Mouse (Mus musculus): ENCODE data around the gene Fcgrt.
"Not testable (repeated sequence)": the region's sequence is repeated elsewhere in the genome, so short reads cannot be mapped to it uniquely, and the experiment has no call there.

Fcgrt gene

GRCm38 (mm10) chr7:45129776-45130512 is 26.3 kb upstream of the Fcgrt start:
- DNase-seq (ENCODE audit: low spot score in 2 of 2) = no peak

GRCm38 (mm10) chr7:45129318-45129717 is 25.7 kb upstream of the Fcgrt start:
- DNase-seq (ENCODE audit: low spot score in 2 of 2) = no peak

- peak; percentile 99 for DNase-seq (ENCODE audit: low spot score in 2 of 2)
These were observed 25.1 kb upstream of the Fcgrt start, which contains the start of gene Rpl13a for GRCm38 (mm10) chr7:45128624-45129246. Rpl13a (minus strand) TSS chr7:45128761.

- DNase-seq (ENCODE audit: low spot score in 2 of 2) = no peak
These were observed 24.1 kb upstream of the Fcgrt start for GRCm38 (mm10) chr7:45127700-45128224.

GRCm38 (mm10) chr7:45126844-45127699 is 23.4 kb upstream of the Fcgrt start:
- DNase-seq (ENCODE audit: low spot score in 2 of 2) = no peak

GRCm38 (mm10) chr7:45126147-45126843 is 22.6 kb upstream of the Fcgrt start:
- no peak for DNase-seq (ENCODE audit: low spot score in 2 of 2)

- not testable (repeated sequence) for DNase-seq (ENCODE audit: low spot score in 2 of 2)
These were observed 22.0 kb upstream of the Fcgrt start for GRCm38 (mm10) chr7:45125649-45126048.

GRCm38 (mm10) chr7:45125144-45125600 is 21.5 kb upstream of the Fcgrt start:
- no peak for DNase-seq (ENCODE audit: low spot score in 2 of 2)

GRCm38 (mm10) chr7:45124224-45125143 is 20.8 kb upstream of the Fcgrt start, which contains the start of gene Rps11:
Rps11 (minus strand) TSS chr7:45124439.
- DNase-seq (ENCODE audit: low spot score in 2 of 2) = peak; percentile 98 to 99

- no peak for DNase-seq (ENCODE audit: low spot score in 2 of 2)
These were observed 19.5 kb upstream of the Fcgrt start for GRCm38 (mm10) chr7:45123186-45123570.

GRCm38 (mm10) chr7:45122561-45123185 is 19.0 kb upstream of the Fcgrt start:
- no peak for DNase-seq (ENCODE audit: low spot score in 2 of 2)

- no peak for DNase-seq (ENCODE audit: low spot score in 2 of 2)
These were observed 18.3 kb upstream of the Fcgrt start for GRCm38 (mm10) chr7:45121966-45122365.

- DNase-seq (ENCODE audit: low spot score in 2 of 2) = no peak
These were observed 17.8 kb upstream of the Fcgrt start for GRCm38 (mm10) chr7:45121404-45121803.

GRCm38 (mm10) chr7:45119780-45120709 is 16.4 kb upstream of the Fcgrt start:
- DNase-seq (ENCODE audit: low spot score in 2 of 2) = no peak

GRCm38 (mm10) chr7:45118336-45118735 is 14.7 kb upstream of the Fcgrt start:
- DNase-seq (ENCODE audit: low spot score in 2 of 2) = no peak

- no peak for DNase-seq (ENCODE audit: low spot score in 2 of 2)
These were observed 13.9 kb upstream of the Fcgrt start for GRCm38 (mm10) chr7:45117566-45117965.

- no peak for DNase-seq (ENCODE audit: low spot score in 2 of 2)
These were observed 9.8 kb upstream of the Fcgrt start for GRCm38 (mm10) chr7:45113476-45113875.

- no peak for DNase-seq (ENCODE audit: low spot score in 2 of 2)
These were observed 8.9 kb upstream of the Fcgrt start for GRCm38 (mm10) chr7:45112529-45112928.

- no peak for DNase-seq (ENCODE audit: low spot score in 2 of 2)
These were observed 8.3 kb upstream of the Fcgrt start for GRCm38 (mm10) chr7:45111940-45112339.
